Mouse (Mus musculus) limb, embryonic 11.5 days (tissue): ENCODE measurements around the gene Arhgdig. TPM values are rescaled to one million over a fixed set of nuclear protein-coding genes. Genes with fewer than 3 reads are reported as not detected.

Experiments
- ATAC-seq: fragments of 200-750 bp; cut with Nextera tagmentation; 2 replicates; pipeline ENCODE4 v1.8.0; 2017; ENCODE audit warnings: low read depth; ENCODE audit not compliant: insufficient number of reproducible peaks, low FRiP score, low TSS enrichment
- DNase-seq: peaks from one replicate; pipeline ENCODE4 v3.0.0-alpha.2; 2015; ENCODE audit warnings: low spot score
- H3K27ac ChIP-seq: fragments of 300-500 bp; sonication (generic); replicated peaks from 2 replicates; pipeline ENCODE4 v1.5.1; 2014; ENCODE audit warnings: low read depth, mild to moderate bottlenecking, low read length
- H3K27me3 ChIP-seq: fragments of 300-500 bp; sonication (generic); 2 replicates; pipeline ENCODE4 v1.6.1; 2014; ENCODE audit warnings: mild to moderate bottlenecking, low read length, mixed read lengths; ENCODE audit not compliant: control insufficient read depth, insufficient read depth
- H3K36me3 ChIP-seq: fragments of 300-500 bp; sonication (generic); 2 replicates; pipeline ENCODE4 v1.6.1; 2014; ENCODE audit warnings: mild to moderate bottlenecking, low read length, moderate library complexity, mixed read lengths; ENCODE audit not compliant: control insufficient read depth, insufficient read depth
- H3K4me1 ChIP-seq: fragments of 300-500 bp; sonication (generic); 2 replicates; pipeline ENCODE4 v1.6.1; 2014; ENCODE audit warnings: low read length, mixed read lengths; ENCODE audit not compliant: control insufficient read depth, insufficient read depth
- H3K4me2 ChIP-seq: fragments of 300-500 bp; sonication (generic); 2 replicates; pipeline ENCODE4 v1.6.1; 2014; ENCODE audit warnings: low read depth, mild to moderate bottlenecking, moderate library complexity; ENCODE audit not compliant: severe bottlenecking
- H3K4me3 ChIP-seq: fragments of 300-500 bp; sonication (generic); 2 replicates; pipeline ENCODE4 v1.5.1; 2014; ENCODE audit warnings: low read depth, low read length
- H3K9ac ChIP-seq: fragments of 300-500 bp; sonication (generic); 2 replicates; pipeline ENCODE4 v1.6.1; 2014; ENCODE audit warnings: mild to moderate bottlenecking, low read length
- H3K9me3 ChIP-seq: fragments of 300-500 bp; sonication (generic); 2 replicates; pipeline ENCODE4 v1.6.1; 2016; ENCODE audit warnings: low read length; ENCODE audit not compliant: control insufficient read depth
- WGBS: fragments of 180-500 bp; shearing (Covaris S2); extraction: QIAGEN DNeasy Blood & Tissue Kit; methylation state at CpG from one replicate; pipeline ENCODE4 v1.1.7; 2014; 5-methylcytosine and 5-hydroxymethylcytosine counted together
- polyA plus RNA-seq: library from polyadenylated mRNA; unstranded; fragments of >200 nt; fragmentation: Nextera tagmentation; extraction: Ambion mirVana; gene quantifications from 2 replicates; pipeline ENCODE4 v1.2.1, GENCODE M21; 2014

The Arhgdig gene
- 3.5 and 4.7 TPM in 2 replicates for polyA plus RNA-seq

DNA sequence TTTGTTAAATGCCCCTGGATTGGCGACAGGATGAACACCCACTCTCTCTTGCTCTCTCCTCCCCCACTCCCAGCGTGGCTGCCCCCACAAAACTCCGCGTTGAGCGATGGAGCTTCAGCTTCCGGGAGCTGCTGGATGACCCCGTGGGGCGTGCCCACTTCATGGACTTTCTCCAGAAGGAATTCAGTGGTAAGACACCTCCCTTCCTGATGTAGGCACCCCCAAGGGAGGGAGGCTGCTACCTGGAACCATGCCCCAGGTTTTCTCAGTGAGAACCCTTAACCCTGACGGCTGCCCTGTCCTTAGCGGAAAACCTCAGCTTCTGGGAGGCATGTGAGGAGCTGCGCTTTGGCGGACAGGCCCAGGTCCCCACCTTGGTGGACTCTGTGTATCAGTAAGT, at the start of gene Arhgdig:
TSS of gene Arhgdig (minus strand) at position 101 of the 400 bp plus-strand sequence.
- 90% methylated on average over 12 of the region's 12 CpGs for WGBS

GRCm38 (mm10) chr17:26255313-26255712, 47.7 kb upstream of the Arhgdig start:
- no peaks in the 10 kb centered on the region for H3K9me3 ChIP-seq
- ATAC-seq (no peak), DNase-seq (no peak)
- 96% methylated on average over 7 of the region's 7 CpGs for WGBS
- no peak overlapping the region for H3K9ac ChIP-seq
- H3K27ac ChIP-seq: no peak overlapping the region
- no peak overlapping the region for H3K4me2 ChIP-seq
- H3K36me3 ChIP-seq: peaks cover 7% of the 10 kb centered on the region; the same call in 1 of the 2 replicates
- 0 out of 2 replicates have a peak, but pooled peaks cover 3% of the 10 kb centered on the region for H3K4me1 ChIP-seq
- H3K4me3 ChIP-seq: no peak overlapping the region
- H3K27me3 ChIP-seq: no peaks in the 10 kb centered on the region

More for the DNA sequence above, at the start of gene Arhgdig:
- H3K27me3 ChIP-seq: peaks cover 25% of the 10 kb centered on the region
- H3K4me3 ChIP-seq: no peak within 1 kb of the TSS
- H3K27ac ChIP-seq: no peak within 1 kb of the TSS
- no peaks in the 10 kb centered on the region for H3K36me3 ChIP-seq
- DNase-seq (no peak), ATAC-seq (no peak)
- no peak within 1 kb of the TSS for H3K4me2 ChIP-seq
- no peaks in the 10 kb centered on the region for H3K9me3 ChIP-seq
- no peak within 1 kb of the TSS for H3K9ac ChIP-seq
- H3K4me1 ChIP-seq: peaks cover 6% of the 10 kb centered on the region

GRCm38 (mm10) chr17:26253399-26253798, 45.8 kb upstream of the Arhgdig start:
- no peaks in the 10 kb centered on the region for H3K27me3 ChIP-seq
- ATAC-seq: no peak
- H3K4me3 ChIP-seq: peak overlapping the region; percentile 89
- under 1% methylated on average over 24 of the region's 24 CpGs for WGBS
- H3K9me3 ChIP-seq: no peaks in the 10 kb centered on the region
- H3K27ac ChIP-seq: peak overlapping the region; percentile 93
- H3K4me2 ChIP-seq: peak overlapping the region; percentile 64
- H3K36me3 ChIP-seq: no peaks in the 10 kb centered on the region; the same call in 1 of the 2 replicates
- DNase-seq: no peak
- peak overlapping the region; percentile 89 for H3K9ac ChIP-seq
- 0 out of 2 replicates have a peak, but pooled peaks cover 3% of the 10 kb centered on the region for H3K4me1 ChIP-seq

- no peaks in the 10 kb centered on the region for H3K27me3 ChIP-seq
- 0 out of 2 replicates have a peak, but pooled peaks cover 3% of the 10 kb centered on the region for H3K4me1 ChIP-seq
- no peaks in the 10 kb centered on the region; the same call in 1 of the 2 replicates for H3K36me3 ChIP-seq
- WGBS: under 1% methylated on average over 42 of the region's 43 CpGs
- peak within 1 kb of the TSS; percentile 89 for H3K4me3 ChIP-seq
- peak within 1 kb of the TSS; percentile 93 for H3K27ac ChIP-seq
- peak; percentile 89 for ATAC-seq
- H3K9ac ChIP-seq: peak within 1 kb of the TSS; percentile 89
- peak within 1 kb of the TSS; percentile 64 for H3K4me2 ChIP-seq
- DNase-seq: peak; percentile 95
- no peaks in the 10 kb centered on the region for H3K9me3 ChIP-seq
Measured at GRCm38 (mm10) chr17:26252539-26253251, 45.1 kb upstream of the Arhgdig start, which contains the start of gene Luc7l. Gene Luc7l, plus strand, starts transcription at chr17:26252896.

GRCm38 (mm10) chr17:26251886-26252538, 44.4 kb upstream of the Arhgdig start:
- no peaks in the 10 kb centered on the region for H3K27me3 ChIP-seq
- H3K4me3 ChIP-seq: peak overlapping the region; percentile 89; the same call in 1 of the 2 replicates
- H3K4me2 ChIP-seq: peak overlapping the region; percentile 64; the same call in 1 of the 2 replicates
- no peaks in the 10 kb centered on the region; the same call in 1 of the 2 replicates for H3K36me3 ChIP-seq
- H3K27ac ChIP-seq: no peak overlapping the region
- H3K9ac ChIP-seq: no peak overlapping the region
- H3K4me1 ChIP-seq: 0 out of 2 replicates have a peak, but pooled peaks cover 3% of the 10 kb centered on the region
- no peaks in the 10 kb centered on the region for H3K9me3 ChIP-seq
- no peak for DNase-seq
- ATAC-seq: no peak
- 65% methylated on average over 4 of the region's 4 CpGs for WGBS

DNA sequence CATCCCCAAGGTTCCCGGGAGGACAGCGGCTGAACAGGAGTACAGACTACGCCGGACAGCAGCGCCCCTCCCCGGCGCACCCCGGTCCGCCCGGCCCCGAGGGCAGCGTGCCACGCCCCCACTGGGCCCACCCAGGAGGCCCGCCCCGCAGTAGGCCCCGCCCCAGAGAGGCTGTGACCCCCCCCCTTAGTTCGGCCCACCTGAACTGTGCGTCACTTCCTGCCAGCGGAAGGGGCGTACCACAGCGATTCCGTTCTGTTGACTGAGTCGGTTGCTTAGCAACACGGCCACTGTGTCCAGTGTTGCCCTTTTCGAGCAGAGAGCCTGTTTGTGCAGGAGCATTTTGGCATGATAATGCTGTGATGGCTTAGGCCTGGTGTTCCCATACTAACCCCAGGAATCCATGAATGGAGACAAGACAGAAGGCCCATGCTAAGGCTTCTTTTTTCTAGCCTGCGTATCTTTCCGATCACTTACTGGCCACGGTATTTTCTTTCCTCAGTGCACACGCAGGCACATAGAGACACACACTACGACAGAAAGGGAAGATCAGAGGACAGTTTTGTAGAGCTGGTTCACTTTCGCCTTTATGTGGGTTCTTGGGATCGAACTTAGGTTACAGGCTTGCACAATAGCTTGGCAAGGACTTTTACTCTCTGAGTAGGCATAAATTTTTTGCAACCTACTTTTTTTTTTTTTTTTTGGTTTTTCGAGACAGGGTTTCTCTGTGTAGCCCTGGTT, 36.7 kb upstream of the Arhgdig start, which contains the start of gene Fam234a:
TSS of gene Fam234a (minus strand) at position 142 of the 741 bp plus-strand sequence.
- H3K4me1 ChIP-seq: 0 out of 2 replicates have a peak, but pooled peaks cover 2% of the 10 kb centered on the region
- 8% methylated on average over 33 of the region's 33 CpGs for WGBS
- peak within 1 kb of the TSS; percentile 72 for H3K4me3 ChIP-seq
- no peaks in the 10 kb centered on the region for H3K9me3 ChIP-seq
- no peaks in the 10 kb centered on the region for H3K36me3 ChIP-seq
- H3K9ac ChIP-seq: peak within 1 kb of the TSS; percentile 56
- H3K27ac ChIP-seq: 0 out of 2 replicates have a peak within 1 kb of the TSS, but pooled peaks have one; percentile 18
- peak; percentile 96 for DNase-seq
- peak; percentile 97 for ATAC-seq
- no peaks in the 10 kb centered on the region for H3K27me3 ChIP-seq
- peak within 1 kb of the TSS; percentile 72 for H3K4me2 ChIP-seq

- under 1% methylated on average over 32 of the region's 32 CpGs for WGBS
- peak overlapping the region; percentile 56 for H3K9ac ChIP-seq
- 0 out of 2 replicates have a peak, but pooled peaks cover 2% of the 10 kb centered on the region for H3K4me1 ChIP-seq
- peak overlapping the region; percentile 72 for H3K4me2 ChIP-seq
- no peaks in the 10 kb centered on the region for H3K36me3 ChIP-seq
- DNase-seq: no peak
- H3K4me3 ChIP-seq: peak overlapping the region; percentile 72
- ATAC-seq: peak; percentile 87
- no peak overlapping the region for H3K27ac ChIP-seq
- no peaks in the 10 kb centered on the region for H3K9me3 ChIP-seq
- H3K27me3 ChIP-seq: no peaks in the 10 kb centered on the region
Measured at GRCm38 (mm10) chr17:26243471-26244100, 36.0 kb upstream of the Arhgdig start.
